Mouse (Mus musculus): ENCODE results near the gene Tstd1.

The Tstd1 gene

GRCm38 (mm10) chr1:171418660-171419059 is at the start of gene Tstd1:
Gene Tstd1 (plus strand): TSS chr1:171418872.
- no peak for DNase-seq (ENCODE audit: low spot score in 2 of 2)

- DNase-seq (ENCODE audit: low spot score in 2 of 2): no peak
These were observed 48.7 kb upstream of the Tstd1 start, which contains the start of gene Nectin4 for GRCm38 (mm10) chr1:171369845-171370556. Gene Nectin4 (plus strand): TSS chr1:171370099.

DNA sequence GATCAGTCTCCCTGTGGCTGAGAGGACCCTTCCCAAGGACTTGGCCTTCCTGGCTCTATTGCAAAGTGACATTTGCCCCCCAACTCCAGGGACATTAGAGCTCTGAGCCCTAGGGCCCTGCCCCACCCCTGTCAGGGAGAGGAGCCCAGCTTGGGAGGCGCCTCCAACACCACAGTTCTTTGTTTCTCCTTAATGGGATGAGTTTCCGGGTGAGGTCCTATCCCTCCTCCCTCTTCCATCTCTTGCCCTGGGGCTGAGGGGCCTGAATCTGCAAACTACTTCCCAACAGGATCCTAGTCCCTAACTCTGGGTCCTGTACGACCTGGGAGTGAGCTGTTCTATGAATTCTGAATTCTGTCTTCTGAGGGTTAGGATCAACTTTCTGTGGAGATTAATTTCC is 45.8 kb upstream of the Tstd1 start:
- no peak for DNase-seq (ENCODE audit: low spot score in 2 of 2)

DNA sequence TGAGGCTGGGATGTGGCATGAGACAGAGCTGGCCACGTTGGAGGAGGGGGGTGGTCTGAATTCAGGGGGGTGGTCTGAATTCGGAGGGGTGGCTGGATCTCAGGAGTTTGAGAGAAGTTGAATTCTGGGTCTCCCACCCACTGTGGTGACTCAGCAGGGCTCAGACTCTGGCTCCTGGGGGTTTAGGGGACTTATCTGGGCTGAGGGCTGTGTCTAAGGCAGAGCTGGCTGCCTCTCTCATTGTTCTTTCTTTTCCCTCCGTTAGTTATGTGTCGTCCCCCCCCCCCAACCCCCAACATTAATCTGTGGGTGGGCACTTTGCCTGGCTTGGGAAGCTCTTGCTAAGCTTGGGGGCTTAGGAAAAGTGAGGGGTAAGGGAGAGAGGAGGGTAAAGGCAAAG is 44.7 kb upstream of the Tstd1 start:
- DNase-seq (ENCODE audit: low spot score in 2 of 2): no peak

DNA sequence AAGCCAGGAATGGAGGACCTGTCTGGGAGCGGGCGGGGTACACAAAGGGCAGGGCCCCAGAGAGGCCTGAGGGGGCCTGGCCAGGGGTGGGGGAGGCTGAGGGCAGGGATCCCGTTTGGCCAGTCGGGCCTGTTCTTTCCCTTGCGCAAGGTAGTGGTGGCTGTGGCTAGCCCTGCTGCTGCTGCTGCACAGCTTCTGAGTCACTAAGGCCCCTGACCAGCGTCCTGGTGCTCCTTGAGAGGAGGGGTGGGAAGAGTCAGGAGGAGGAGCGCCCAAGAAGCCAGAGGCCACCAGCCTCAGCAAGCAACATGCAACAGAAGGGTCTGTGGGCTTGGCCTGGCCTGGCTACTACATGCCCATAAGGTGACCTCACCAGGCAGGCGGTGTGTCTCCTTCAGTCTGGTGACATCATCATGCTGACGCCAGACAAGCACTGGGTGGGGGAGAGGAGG is 43.0 kb upstream of the Tstd1 start:
- DNase-seq (ENCODE audit: low spot score in 2 of 2): no peak

- DNase-seq (ENCODE audit: low spot score in 2 of 2): no peak
These were observed 40.4 kb upstream of the Tstd1 start for GRCm38 (mm10) chr1:171378298-171378697.

- peak; percentile 84 to 87 for DNase-seq (ENCODE audit: low spot score in 2 of 2)
These were observed 38.6 kb upstream of the Tstd1 start for GRCm38 (mm10) chr1:171379935-171380599.

DNA sequence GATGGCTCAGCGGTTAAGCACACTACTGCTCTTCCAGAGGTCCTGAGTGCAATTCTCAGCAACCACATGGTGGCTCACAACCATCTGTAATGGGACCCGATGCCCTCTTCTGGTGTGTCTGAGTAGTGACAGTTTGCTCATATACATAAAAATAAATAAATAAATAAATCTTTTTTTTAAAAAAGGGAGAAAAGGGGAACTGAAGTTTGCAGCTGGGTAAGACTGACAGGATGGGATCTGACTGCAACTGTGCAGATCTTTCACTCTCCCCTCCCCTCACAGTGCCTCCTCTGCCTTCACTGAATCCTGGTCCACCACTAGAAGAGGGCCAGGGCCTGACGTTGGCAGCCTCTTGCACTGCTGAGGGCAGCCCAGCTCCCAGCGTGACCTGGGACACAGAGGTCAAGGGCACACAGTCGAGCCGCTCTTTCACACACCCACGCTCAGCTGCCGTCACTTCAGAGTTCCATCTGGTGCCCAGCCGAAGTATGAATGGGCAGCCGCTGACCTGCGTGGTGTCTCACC is 36.5 kb upstream of the Tstd1 start:
- DNase-seq (ENCODE audit: low spot score in 2 of 2): no peak

DNA sequence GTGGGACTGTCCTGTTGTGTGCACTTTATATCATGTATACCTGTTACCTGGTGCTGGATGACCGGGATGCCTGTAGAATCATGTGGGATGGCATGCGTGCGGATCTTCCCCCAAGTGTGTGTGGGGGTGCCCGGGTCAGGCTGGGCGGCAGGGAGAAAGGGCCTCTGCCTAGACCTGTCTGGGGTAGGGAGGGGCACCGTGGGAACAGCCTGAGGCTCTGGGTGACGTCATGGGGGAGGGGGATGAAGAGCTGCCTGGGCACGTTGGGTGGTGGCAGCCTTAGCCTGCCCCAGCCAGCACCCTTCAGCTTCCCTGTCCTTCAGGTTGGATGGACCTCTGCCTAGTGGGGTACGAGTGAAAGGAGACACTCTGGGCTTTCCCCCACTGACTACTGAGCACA is 34.3 kb upstream of the Tstd1 start:
- no peak for DNase-seq (ENCODE audit: low spot score in 2 of 2)

DNA sequence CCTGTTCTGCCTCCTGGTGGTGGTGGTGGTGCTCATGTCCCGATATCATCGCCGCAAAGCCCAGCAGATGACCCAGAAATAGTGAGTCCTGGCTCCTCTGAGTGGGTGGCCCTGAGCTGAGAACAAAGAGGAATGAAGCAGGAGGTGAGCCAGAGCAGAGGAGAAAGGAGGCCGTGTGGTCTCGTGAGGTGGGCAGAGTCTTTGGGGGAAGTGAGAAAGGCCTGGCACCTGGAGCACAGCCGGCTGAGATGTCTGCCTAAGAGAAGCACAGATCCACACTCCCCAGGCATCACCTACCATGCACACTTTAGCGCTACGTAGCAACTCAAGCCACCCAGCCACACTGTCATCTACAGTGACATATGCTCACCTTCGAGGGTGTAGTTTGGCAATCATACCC is 33.5 kb upstream of the Tstd1 start:
- DNase-seq (ENCODE audit: low spot score in 2 of 2): no peak

GRCm38 (mm10) chr1:171387099-171387498 is 31.6 kb upstream of the Tstd1 start:
- DNase-seq (ENCODE audit: low spot score in 2 of 2): no peak

DNA sequence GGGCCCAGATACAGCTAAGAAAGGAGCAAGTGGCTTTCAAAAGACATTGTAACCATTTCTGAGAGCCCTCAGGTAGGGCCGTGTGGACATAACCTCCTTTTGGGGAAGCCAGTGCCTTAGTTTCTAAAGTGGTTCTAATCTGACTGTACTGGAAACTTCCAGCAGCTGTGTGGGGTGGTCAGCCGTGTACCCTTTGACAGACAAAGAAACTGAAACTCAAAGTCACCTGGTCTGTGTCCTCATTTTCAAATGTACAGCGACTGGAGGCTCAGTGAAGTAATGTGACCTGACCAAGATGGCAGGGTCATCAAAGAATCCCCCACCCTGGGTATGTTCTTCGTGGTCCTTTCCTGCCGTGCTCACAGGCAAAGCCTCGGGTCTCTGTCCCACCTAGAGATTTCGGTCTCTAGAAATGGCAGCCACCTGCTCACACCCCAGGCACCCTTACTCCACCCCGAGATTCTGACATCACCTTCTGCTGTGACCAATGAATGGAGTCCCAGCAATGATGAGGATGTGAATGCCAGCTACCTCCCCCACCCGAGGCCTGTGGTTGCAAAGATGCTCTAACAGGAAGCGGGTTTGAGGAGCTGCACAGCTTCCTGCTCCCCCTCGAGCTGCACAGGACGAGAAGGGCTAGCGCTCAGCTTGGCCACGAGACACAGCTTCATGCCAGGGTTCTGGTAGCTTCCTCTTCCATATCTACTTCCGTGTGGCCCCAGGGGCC is 30.1 kb upstream of the Tstd1 start, which contains the start of gene Arhgap30:
Gene Arhgap30 (plus strand): TSS at position 579 of the 727 bp plus-strand sequence.
- DNase-seq (ENCODE audit: low spot score in 2 of 2): peak; percentile 57 to 67

DNA sequence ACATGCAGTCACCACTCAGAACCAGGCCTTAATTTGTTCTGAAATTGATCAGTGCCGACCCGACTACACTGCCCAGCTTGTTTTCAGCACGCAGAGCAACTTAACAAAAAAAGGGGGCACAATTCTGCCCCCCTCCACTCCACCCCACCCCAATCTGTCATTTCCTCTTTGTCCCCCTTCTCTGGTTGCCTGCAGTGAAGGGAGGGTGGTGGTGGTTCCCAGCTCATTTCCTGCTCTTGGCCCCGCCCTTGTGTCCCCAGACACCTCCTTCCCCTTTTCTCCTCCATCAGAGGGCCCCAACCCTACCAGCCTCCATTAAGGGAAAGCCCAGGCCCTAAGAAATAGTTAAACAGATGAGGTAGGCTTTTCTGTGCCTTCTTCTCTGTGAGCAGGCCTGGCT is 28.6 kb upstream of the Tstd1 start:
- DNase-seq (ENCODE audit: low spot score in 2 of 2): peak in 1 of 2 experiments; percentile 50

DNA sequence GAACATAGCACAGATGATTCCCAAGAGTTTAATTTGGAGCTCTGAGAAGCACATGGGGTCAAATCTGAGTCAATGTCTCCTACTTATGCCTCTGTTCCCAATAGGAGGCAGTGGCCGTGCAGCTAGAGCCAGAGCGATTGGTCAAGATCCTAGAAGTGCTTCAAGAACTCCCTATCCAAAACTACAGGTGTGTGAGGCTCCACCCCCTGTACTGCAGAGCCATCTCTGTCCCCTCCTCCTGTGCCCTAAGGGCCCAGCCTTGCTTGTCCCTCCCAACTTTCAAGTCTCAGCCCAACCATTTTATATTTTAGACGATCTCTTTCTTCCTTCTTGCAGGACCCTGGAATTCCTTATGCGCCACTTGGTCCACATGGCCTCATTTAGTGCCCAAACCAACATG is 16.9 kb upstream of the Tstd1 start:
- no peak for DNase-seq (ENCODE audit: low spot score in 2 of 2)

GRCm38 (mm10) chr1:171402991-171403390 is 15.7 kb upstream of the Tstd1 start:
- no peak for DNase-seq (ENCODE audit: low spot score in 2 of 2)

DNA sequence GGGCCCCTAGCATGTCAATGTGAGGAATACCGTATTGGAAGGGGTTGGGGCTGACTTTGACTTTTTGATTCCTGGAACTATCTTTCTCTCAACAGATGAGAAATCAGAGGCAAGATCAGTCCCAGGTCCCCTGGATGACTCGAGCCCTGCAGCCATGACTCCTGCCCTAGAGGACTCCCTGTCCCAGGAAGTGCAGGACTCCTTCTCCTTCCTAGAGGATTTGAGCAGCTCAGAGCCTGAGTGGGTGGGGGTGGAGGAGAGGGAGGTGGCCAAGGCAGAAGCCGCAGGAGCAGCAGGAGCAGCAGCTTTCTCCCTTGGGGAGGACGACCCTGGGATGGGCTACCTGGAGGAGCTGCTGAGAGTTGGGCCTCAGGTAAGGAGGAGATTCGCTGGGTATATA is 11.4 kb upstream of the Tstd1 start:
- no peak for DNase-seq (ENCODE audit: low spot score in 2 of 2)

- no peak for DNase-seq (ENCODE audit: low spot score in 2 of 2)
These were observed 8.4 kb upstream of the Tstd1 start for GRCm38 (mm10) chr1:171410231-171410630.

DNA sequence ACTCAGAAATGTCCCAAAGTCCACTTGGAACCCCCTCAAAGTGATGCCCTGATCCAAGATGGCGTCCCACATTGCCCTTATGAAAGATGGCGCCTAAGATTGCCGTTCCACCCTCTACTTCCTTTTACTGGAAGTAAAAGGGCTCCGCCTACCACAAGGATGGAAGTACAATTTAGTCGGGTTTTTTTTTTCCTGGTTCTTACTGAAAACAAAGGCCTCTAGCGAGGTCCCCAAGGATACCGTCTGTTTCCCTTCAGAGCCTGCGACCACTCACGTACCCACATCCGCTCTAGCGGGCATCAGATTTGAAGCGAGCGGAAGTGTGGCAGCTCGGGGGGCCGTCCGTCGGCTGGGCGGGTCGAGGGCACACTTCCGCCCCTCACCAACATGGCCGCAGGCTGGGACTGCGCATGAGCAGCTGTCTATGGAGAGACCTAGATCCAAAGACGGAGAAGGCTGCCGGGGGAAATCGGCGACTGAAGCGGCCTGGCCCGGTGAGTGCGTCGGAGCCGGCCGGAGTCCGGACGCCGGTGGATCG is 7.7 kb upstream of the Tstd1 start, which contains the start of gene Usf1:
Gene Usf1 (plus strand): TSS at position 367 of the 538 bp plus-strand sequence.
- DNase-seq (ENCODE audit: low spot score in 2 of 2): peak; percentile 97

DNA sequence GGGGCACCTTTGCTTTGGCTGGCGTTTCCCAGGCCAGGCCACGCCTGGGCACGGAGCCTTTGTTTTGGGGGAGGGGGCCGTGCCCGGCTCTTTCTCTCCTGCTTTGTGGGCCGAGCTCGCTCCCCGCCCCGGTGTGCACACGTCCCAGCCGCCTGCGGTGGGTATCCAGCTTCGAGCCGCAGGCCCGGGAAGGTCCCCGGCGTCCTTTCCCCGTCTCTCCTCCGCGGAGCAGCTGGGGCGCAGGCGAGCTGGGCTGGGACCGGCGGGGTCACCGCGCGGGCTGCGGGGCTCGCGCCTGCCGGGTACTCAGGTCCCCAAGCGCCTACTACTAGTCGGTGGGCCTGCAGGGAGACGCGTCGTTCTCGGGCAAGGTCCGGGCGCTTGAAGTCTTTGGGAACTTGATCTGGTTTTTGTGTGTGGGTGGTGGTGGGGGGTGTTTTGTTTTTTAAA is 7.2 kb upstream of the Tstd1 start:
- DNase-seq (ENCODE audit: low spot score in 2 of 2): no peak

- DNase-seq (ENCODE audit: low spot score in 2 of 2): peak; percentile 57 to 61
These were observed 6.7 kb upstream of the Tstd1 start for GRCm38 (mm10) chr1:171412001-171412441.

DNA sequence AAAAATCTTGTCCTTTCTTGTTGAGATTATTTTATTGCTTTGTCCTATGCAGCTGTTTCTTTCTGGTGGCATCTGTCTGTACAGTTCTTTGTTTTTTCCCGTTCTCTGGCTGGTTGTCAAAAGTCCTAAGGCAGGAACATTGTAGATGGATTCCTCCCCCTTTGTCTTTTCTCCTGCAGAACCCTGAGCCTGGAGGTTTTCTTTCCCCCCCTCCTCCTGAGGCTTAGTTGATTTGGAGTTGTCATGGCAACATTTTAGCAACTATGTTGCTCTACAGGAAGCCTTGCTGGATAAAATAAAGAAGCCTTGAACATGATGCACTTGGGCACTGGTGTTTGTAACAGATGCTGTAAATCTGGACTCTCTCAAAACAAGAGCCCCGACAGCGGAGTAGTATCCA is 6.2 kb upstream of the Tstd1 start:
- DNase-seq (ENCODE audit: low spot score in 2 of 2): peak in 1 of 2 experiments; percentile 72

GRCm38 (mm10) chr1:171413608-171414007 is 5.1 kb upstream of the Tstd1 start:
- no peak for DNase-seq (ENCODE audit: low spot score in 2 of 2)
